Mouse (Mus musculus): ENCODE results near the gene Otud7b. TPM values are rescaled to one million over a fixed set of nuclear protein-coding genes. Genes with fewer than 3 reads are reported as not detected.

Otud7b gene
- 16.0 TPM for polyA plus RNA-seq (2014; fragmentation: Illumina TruSeq; extraction: RNeasy Lipid Tissue Mini Kit (QIAGEN cat#74804); ENCODE audit: low read depth, low replicate concordance)

DNA sequence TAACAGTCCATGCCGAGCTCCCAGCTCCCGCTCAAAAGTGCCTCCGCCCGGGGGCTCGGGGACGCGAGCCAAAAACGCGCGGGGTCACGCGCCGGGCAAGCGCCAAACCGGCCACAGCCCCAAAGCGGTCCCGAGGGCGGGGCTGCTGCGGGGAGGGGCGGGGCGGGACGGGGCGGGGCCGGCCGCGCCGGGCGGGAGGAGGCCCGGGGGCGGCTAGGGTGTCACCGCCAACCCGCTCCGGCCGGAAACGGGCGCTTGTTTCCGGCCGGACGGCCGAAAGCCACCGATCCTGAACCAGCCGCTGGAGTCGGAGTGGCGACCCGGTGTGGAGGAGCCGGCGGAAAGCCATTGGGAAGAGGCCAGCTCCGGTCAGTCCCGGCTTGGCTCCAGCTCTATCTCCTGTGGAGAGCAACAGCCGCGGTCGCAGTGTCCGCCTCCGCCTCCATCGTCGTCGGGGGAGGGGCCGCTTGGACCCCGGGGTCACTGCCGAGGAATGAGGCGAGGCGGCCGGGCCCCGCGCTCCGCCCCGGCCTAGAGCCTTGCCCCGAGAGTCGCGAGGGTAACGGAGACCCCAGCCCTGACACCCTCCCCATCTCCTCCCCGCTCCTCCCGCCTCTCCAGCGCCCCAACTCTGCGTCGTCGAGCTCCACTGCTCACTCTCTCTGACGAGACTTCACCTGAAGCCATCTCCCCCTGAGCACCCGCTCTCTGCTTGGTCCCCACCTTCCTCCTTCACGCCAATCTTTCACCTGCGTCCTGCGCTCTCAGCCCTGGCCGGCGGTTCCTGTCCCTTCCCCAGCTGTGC is at the start of gene Otud7b:
TSS of gene Otud7b (plus strand) at position 267 of the 805 bp plus-strand sequence.

DNA sequence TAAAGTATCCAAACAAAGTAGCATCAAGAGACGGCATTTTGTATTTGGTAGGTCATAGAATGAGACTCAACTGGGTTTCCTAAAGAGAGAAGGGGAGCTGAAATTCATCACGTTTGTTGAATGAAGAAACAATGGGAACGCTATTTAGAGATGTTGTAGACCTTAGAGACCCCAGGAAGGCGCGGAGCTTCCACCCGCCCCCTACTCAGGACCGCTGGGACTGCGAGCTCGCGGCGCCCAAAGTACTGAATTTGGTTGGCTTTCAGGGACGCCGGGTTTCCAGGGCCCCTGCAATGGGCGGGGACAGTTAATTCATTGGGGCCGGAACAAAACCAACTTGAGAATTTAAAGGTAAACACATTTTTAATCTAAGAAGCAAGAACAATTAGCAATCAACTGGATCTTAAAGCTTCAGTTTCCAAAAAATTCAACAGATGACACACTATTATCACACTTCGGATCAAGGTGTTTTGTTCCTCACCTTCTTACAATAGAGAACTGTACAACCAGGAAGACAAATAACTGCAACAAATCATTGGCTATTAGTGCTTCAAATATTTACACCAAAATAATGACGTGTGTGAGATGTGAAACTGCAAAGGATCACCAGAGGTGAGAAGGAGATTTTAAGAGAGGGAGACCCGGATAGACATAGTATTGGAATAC is 46.0 kb upstream of the Otud7b start, which contains the start of gene Vps45:
TSS of gene Vps45 (minus strand) at position 236 of the 666 bp plus-strand sequence.

DNA sequence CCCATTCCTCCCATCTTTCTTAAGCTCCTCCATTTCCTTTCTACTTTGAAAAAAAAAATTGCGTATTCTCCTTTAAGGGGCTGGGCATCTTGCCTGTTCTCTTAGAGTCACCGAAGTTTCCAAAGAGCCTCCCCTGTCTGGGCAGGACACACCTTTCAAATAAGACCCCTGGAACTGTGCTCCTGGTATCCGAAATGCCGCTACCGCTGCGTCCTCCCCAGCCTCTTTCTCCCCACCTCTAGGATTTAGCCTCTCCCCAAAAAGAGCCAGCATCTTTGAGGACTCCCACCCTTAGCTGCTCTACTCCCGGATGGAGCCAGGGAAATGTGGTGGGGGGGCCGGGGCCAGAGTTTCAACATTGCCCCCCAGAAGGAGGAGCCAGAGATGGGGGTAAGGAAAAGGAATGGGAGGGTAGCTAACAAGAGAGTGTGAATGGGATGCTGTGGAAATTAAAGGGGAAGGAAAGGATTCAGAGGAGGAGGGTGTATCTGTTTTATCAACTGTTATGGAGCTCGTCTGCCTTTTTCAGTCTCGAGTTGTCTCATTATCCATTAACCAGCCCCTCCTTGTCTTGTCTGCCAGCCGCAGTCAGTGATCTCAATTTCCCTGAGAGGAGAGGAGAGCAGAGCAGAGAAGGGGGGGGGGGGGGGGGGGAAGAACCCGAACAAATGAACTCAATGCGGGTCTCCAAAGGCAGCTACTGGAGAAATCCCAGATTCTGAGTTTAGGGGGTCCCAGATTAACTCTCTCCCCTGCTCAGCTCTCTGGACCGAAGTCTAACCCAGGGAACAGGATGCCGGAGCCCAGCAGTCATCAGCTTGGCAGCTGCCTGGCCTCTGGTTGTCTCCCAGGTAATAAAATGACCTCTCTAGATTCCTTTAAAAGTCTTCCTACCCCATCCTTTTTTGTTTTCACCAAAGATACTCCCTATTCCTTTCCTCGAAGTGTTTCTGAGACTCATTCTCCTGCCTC is 57.8 kb downstream of the Otud7b start, which contains the start of gene Mtmr11:
TSS of gene Mtmr11 (plus strand) at position 136 of the 972 bp plus-strand sequence.

DNA sequence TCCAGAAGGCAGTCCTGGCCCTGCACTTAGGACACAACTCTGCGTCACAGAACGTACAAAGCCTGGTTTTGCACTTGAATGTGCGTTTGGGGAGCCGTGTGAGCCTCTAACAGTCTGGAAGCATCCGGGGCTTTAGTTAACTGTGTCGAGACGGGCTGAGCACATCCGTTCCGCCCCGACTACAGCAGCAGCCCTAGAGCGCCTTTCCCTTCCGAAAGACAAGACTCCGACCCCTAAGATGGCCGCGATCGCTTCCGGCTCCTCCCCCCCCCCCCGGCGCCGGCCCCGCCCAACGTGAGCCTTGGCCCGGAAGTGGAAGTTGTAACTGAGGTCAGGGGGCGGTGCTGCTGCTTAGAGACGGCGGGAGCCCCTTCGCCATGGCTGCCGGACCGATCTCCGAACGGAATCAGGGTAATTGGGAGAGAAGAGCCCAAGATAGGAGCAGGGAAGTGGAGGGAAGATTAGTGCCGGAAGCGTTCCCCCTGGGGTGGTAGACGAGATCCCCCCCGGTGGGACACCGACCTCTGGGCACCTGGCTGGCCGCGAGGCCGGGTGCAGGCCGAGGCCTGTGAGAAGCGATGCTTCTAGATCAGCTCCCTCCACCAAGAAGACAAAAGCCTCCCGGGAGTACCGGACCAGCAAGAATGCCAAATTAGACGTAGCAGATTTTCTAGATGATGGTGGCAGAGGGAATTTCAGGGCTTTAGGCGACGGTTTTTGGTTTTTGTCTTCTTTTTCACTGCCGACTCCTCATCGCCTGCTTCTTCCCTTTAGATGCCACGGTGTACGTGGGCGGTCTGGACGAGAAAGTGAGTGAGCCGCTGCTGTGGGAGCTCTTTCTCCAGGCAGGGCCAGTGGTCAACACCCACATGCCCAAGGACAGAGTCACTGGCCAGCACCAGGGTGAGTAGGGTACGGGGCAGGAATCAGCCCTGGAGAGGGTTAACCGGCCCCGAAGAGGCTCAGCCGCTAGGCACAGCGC is 68.2 kb downstream of the Otud7b start, which contains the start of gene Sf3b4:
TSS of gene Sf3b4 (plus strand) at position 136 of the 982 bp plus-strand sequence.

DNA sequence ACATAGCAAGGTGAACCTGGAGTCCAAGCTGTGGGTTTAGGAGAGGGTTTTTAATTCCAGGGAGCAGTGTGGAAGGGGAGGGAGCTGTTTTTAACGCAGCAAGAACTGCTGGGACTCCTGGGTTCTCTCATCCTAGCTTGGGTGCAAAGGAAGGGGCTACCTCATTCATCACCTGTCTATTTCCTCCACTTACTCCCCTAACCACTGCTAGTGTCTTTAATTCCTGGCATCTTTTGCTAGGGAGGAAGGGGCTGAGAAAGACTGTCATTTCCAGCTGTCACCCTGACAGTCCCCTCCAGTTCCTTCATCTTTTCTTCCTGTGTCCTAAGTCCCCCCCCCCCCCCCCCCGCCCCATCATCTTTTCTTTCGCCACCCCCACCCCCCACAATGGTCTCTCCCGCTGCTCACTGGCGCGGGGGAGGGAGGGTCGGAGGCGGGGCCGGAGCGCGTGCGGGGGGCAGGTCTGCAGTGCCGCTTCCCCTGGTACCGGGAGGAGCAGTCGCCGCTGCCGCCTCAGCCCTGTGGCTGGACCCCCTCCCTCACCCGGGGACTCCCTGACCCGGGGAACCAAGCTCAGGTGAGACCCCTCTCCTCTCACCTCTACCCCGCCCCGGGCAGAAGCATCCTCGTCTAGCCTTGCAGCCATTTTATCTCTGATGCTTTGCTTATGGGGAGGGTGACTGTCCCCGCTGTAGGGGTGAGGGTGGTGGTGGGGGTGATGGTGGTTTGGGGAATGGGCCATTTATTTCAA is 76.6 kb downstream of the Otud7b start, which contains the start of gene Sv2a:
TSS of gene Sv2a (plus strand) at position 425 of the 751 bp plus-strand sequence.

Other genes with a start within 250 kb of the Otud7b start
- 21.5 TPM for gene Prpf3, start 248.6 kb upstream of the Otud7b start, polyA plus RNA-seq (2014; fragmentation: Illumina TruSeq; extraction: RNeasy Lipid Tissue Mini Kit (QIAGEN cat#74804); ENCODE audit: low read depth, low replicate concordance)
- 187 TPM for gene Mrps21, start 233.0 kb upstream of the Otud7b start, polyA plus RNA-seq (2014; fragmentation: Illumina TruSeq; extraction: RNeasy Lipid Tissue Mini Kit (QIAGEN cat#74804); ENCODE audit: low read depth, low replicate concordance)
- gene Ciart, start 222.3 kb upstream of the Otud7b start, polyA plus RNA-seq (2014; fragmentation: Illumina TruSeq; extraction: RNeasy Lipid Tissue Mini Kit (QIAGEN cat#74804); ENCODE audit: low read depth, low replicate concordance), result 6.3 TPM
- 15.0 TPM for gene BC028528, start 212.5 kb upstream of the Otud7b start, polyA plus RNA-seq (2014; fragmentation: Illumina TruSeq; extraction: RNeasy Lipid Tissue Mini Kit (QIAGEN cat#74804); ENCODE audit: low read depth, low replicate concordance)
- 90.6 TPM for gene Aph1a, start 210.6 kb upstream of the Otud7b start, polyA plus RNA-seq (2014; fragmentation: Illumina TruSeq; extraction: RNeasy Lipid Tissue Mini Kit (QIAGEN cat#74804); ENCODE audit: low read depth, low replicate concordance)
- 9.0 TPM for gene Car14, start 199.8 kb upstream of the Otud7b start, polyA plus RNA-seq (2014; fragmentation: Illumina TruSeq; extraction: RNeasy Lipid Tissue Mini Kit (QIAGEN cat#74804); ENCODE audit: low read depth, low replicate concordance)
- 50.3 TPM for gene Anp32e, start 175.3 kb upstream of the Otud7b start, polyA plus RNA-seq (2014; fragmentation: Illumina TruSeq; extraction: RNeasy Lipid Tissue Mini Kit (QIAGEN cat#74804); ENCODE audit: low read depth, low replicate concordance)
- gene Plekho1, start 108.5 kb upstream of the Otud7b start, polyA plus RNA-seq (2014; fragmentation: Illumina TruSeq; extraction: RNeasy Lipid Tissue Mini Kit (QIAGEN cat#74804); ENCODE audit: low read depth, low replicate concordance), result 31.8 TPM
- 22.3 TPM for gene Vps45, start 46.1 kb upstream of the Otud7b start, polyA plus RNA-seq (2014; fragmentation: Illumina TruSeq; extraction: RNeasy Lipid Tissue Mini Kit (QIAGEN cat#74804); ENCODE audit: low read depth, low replicate concordance)
- gene Mtmr11, start 57.5 kb downstream of the Otud7b start, polyA plus RNA-seq (2014; fragmentation: Illumina TruSeq; extraction: RNeasy Lipid Tissue Mini Kit (QIAGEN cat#74804); ENCODE audit: low read depth, low replicate concordance), result 14.9 TPM
- gene Sf3b4, start 67.8 kb downstream of the Otud7b start, polyA plus RNA-seq (2014; fragmentation: Illumina TruSeq; extraction: RNeasy Lipid Tissue Mini Kit (QIAGEN cat#74804); ENCODE audit: low read depth, low replicate concordance), result 39.2 TPM
- 2.5 TPM for gene Sv2a, start 76.6 kb downstream of the Otud7b start, polyA plus RNA-seq (2014; fragmentation: Illumina TruSeq; extraction: RNeasy Lipid Tissue Mini Kit (QIAGEN cat#74804); ENCODE audit: low read depth, low replicate concordance)
- 37.5 TPM for gene Bola1, start 115.2 kb downstream of the Otud7b start, polyA plus RNA-seq (2014; fragmentation: Illumina TruSeq; extraction: RNeasy Lipid Tissue Mini Kit (QIAGEN cat#74804); ENCODE audit: low read depth, low replicate concordance)
- not detected for gene Hist2h2ab, start 115.3 kb downstream of the Otud7b start, polyA plus RNA-seq (2014; fragmentation: Illumina TruSeq; extraction: RNeasy Lipid Tissue Mini Kit (QIAGEN cat#74804); ENCODE audit: low read depth, low replicate concordance)
- gene Hist2h2ac, start 116.4 kb downstream of the Otud7b start, polyA plus RNA-seq (2014; fragmentation: Illumina TruSeq; extraction: RNeasy Lipid Tissue Mini Kit (QIAGEN cat#74804); ENCODE audit: low read depth, low replicate concordance), result not detected
- gene Hist2h2be, start 116.6 kb downstream of the Otud7b start, polyA plus RNA-seq (2014; fragmentation: Illumina TruSeq; extraction: RNeasy Lipid Tissue Mini Kit (QIAGEN cat#74804); ENCODE audit: low read depth, low replicate concordance), result 14.6 TPM
- 4.2 TPM for gene Hist2h3c2, start 134.6 kb downstream of the Otud7b start, polyA plus RNA-seq (2014; fragmentation: Illumina TruSeq; extraction: RNeasy Lipid Tissue Mini Kit (QIAGEN cat#74804); ENCODE audit: low read depth, low replicate concordance)
- 306 TPM for gene Hist2h2aa2, start 135.7 kb downstream of the Otud7b start, polyA plus RNA-seq (2014; fragmentation: Illumina TruSeq; extraction: RNeasy Lipid Tissue Mini Kit (QIAGEN cat#74804); ENCODE audit: low read depth, low replicate concordance)
- 88.6 TPM for gene Hist2h2aa1, start 141.0 kb downstream of the Otud7b start, polyA plus RNA-seq (2014; fragmentation: Illumina TruSeq; extraction: RNeasy Lipid Tissue Mini Kit (QIAGEN cat#74804); ENCODE audit: low read depth, low replicate concordance)
- gene Hist2h3c1, start 142.2 kb downstream of the Otud7b start, polyA plus RNA-seq (2014; fragmentation: Illumina TruSeq; extraction: RNeasy Lipid Tissue Mini Kit (QIAGEN cat#74804); ENCODE audit: low read depth, low replicate concordance), result not detected
- gene Hist2h4, start 158.8 kb downstream of the Otud7b start, polyA plus RNA-seq (2014; fragmentation: Illumina TruSeq; extraction: RNeasy Lipid Tissue Mini Kit (QIAGEN cat#74804); ENCODE audit: low read depth, low replicate concordance), result 3.0 TPM
- not detected for gene Hist2h3b, start 164.1 kb downstream of the Otud7b start, polyA plus RNA-seq (2014; fragmentation: Illumina TruSeq; extraction: RNeasy Lipid Tissue Mini Kit (QIAGEN cat#74804); ENCODE audit: low read depth, low replicate concordance)
- not detected for gene Hist2h2bb, start 165.2 kb downstream of the Otud7b start, polyA plus RNA-seq (2014; fragmentation: Illumina TruSeq; extraction: RNeasy Lipid Tissue Mini Kit (QIAGEN cat#74804); ENCODE audit: low read depth, low replicate concordance)
- gene Fcgr1, start 189.4 kb downstream of the Otud7b start, polyA plus RNA-seq (2014; fragmentation: Illumina TruSeq; extraction: RNeasy Lipid Tissue Mini Kit (QIAGEN cat#74804); ENCODE audit: low read depth, low replicate concordance), result 3.9 TPM

Measured in adipose tissue, adult 10 weeks (tissue).